Mouse (Mus musculus): ENCODE results near the gene Dip2b. TPM values are rescaled to one million over a fixed set of nuclear protein-coding genes. Genes with fewer than 3 reads are reported as not detected.

Dip2b gene
- total RNA-seq, 4 experiments from 2014 or later = 16.5 to 22.5 (median 20.2) TPM

GRCm38 (mm10) chr15:100139665-100140064, 101.2 kb downstream of the Dip2b start:
- no peak for DNase-seq

GRCm38 (mm10) chr15:100140428-100140827, 102.0 kb downstream of the Dip2b start:
- DNase-seq = no peak

GRCm38 (mm10) chr15:100143091-100143801, 104.8 kb downstream of the Dip2b start:
- no peak for DNase-seq

GRCm38 (mm10) chr15:100144854-100145824, 106.7 kb downstream of the Dip2b start:
- no peak for DNase-seq

GRCm38 (mm10) chr15:100145917-100146316, 107.5 kb downstream of the Dip2b start:
- DNase-seq = no peak

GRCm38 (mm10) chr15:100150593-100150992, 112.1 kb downstream of the Dip2b start:
- no peak for DNase-seq

- DNase-seq = no peak
Observed at GRCm38 (mm10) chr15:100152321-100152720, 113.9 kb downstream of the Dip2b start.

GRCm38 (mm10) chr15:100153024-100153423, 114.6 kb downstream of the Dip2b start:
- no peak for DNase-seq

- no peak for DNase-seq
Observed at GRCm38 (mm10) chr15:100156095-100156707, 117.7 kb downstream of the Dip2b start.

GRCm38 (mm10) chr15:100156781-100157470, 118.5 kb downstream of the Dip2b start:
- no peak for DNase-seq

GRCm38 (mm10) chr15:100158985-100159384, 120.5 kb downstream of the Dip2b start:
- DNase-seq = no peak

- DNase-seq = no peak
Observed at GRCm38 (mm10) chr15:100161747-100162280, 123.3 kb downstream of the Dip2b start.

GRCm38 (mm10) chr15:100163381-100164051, 125.1 kb downstream of the Dip2b start:
- no peak for DNase-seq

- DNase-seq = no peak
Observed at GRCm38 (mm10) chr15:100166464-100166863, 128.0 kb downstream of the Dip2b start.

- peak; percentile 43 for DNase-seq
Observed at GRCm38 (mm10) chr15:100167791-100168190, 129.3 kb downstream of the Dip2b start.

GRCm38 (mm10) chr15:100168191-100168606, 129.7 kb downstream of the Dip2b start:
- DNase-seq = no peak

- no peak for DNase-seq
Observed at GRCm38 (mm10) chr15:100175176-100175575, 136.7 kb downstream of the Dip2b start.

- no peak for DNase-seq
Observed at GRCm38 (mm10) chr15:100177167-100177566, 138.7 kb downstream of the Dip2b start.

GRCm38 (mm10) chr15:100177575-100177974, 139.1 kb downstream of the Dip2b start:
- no peak for DNase-seq

GRCm38 (mm10) chr15:100178487-100178886, 140.0 kb downstream of the Dip2b start:
- no peak for DNase-seq

- no peak for DNase-seq
Observed at GRCm38 (mm10) chr15:100179685-100180084, 141.2 kb downstream of the Dip2b start.

Data from adrenal gland, adult 8-10 months (tissue).